Mouse (Mus musculus): ENCODE results near the gene 0610030E20Rik.

DNA sequence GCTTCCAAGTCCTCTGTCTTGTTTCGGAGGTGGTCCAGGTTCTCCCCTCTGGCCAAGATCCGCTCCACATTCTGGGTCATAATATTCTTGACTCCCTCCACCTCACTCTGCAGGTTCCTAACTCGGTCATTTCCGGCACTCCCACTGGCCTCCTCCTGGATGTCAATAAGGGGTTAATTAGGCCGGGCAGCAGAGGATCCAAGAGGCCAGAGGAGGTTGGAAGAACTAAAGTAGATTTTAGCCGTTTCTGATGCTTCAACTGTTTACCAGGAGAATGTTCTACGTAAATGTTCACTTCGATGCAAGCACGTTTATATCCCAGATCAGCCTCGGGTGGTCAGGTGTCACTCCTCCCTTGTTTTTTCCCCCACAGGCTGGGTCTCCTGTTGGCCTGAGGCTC, 41.1 kb downstream of the 0610030E20Rik start:
- TF ChIP-seq CTCF (IDR thresholded peaks at IDR 0.05; ENCODE audit: borderline replicate concordance, insufficient read depth, low read length) (no peak), POLR2A (IDR thresholded peaks at IDR 0.05; ENCODE audit: low read depth, low read length) (no peak)

Measured in embryonic fibroblast, embryonic 13.5 days (primary cell).